Mouse (Mus musculus) kidney, embryonic 15.5 days (tissue): ENCODE results near the gene Peli2. TPM values are rescaled to one million over a fixed set of nuclear protein-coding genes. Genes with fewer than 3 reads are reported as not detected.

Source experiments
- ATAC-seq: fragments of 200-750 bp; cut with Nextera tagmentation; replicated peaks from 2 replicates; pipeline ENCODE4 v1.8.0; 2017; ENCODE audit warnings: moderate TSS enrichment; ENCODE audit not compliant: low FRiP score
- H3K27ac ChIP-seq: fragments of 300-500 bp; sonication (generic); 2 replicates; pipeline ENCODE4 v1.5.1; 2015; ENCODE audit warnings: mild to moderate bottlenecking, inconsistent platforms
- H3K27me3 ChIP-seq: fragments of 300-500 bp; sonication (generic); 2 replicates; pipeline ENCODE4 v1.6.1; 2015; ENCODE audit warnings: inconsistent platforms
- H3K36me3 ChIP-seq: fragments of 300-500 bp; sonication (generic); 2 replicates; pipeline ENCODE4 v1.6.1; 2015; ENCODE audit warnings: inconsistent platforms
- H3K4me1 ChIP-seq: fragments of 300-500 bp; sonication (generic); 2 replicates; pipeline ENCODE4 v1.6.1; 2015; ENCODE audit warnings: inconsistent platforms
- H3K4me2 ChIP-seq: fragments of 300-500 bp; sonication (generic); 2 replicates; pipeline ENCODE4 v1.6.1; 2015; ENCODE audit warnings: moderate library complexity, mild to moderate bottlenecking, inconsistent platforms
- H3K4me3 ChIP-seq: fragments of 300-500 bp; sonication (generic); replicated peaks from 2 replicates; pipeline ENCODE4 v1.5.1; 2015; ENCODE audit warnings: mild to moderate bottlenecking, inconsistent platforms
- H3K9ac ChIP-seq: fragments of 300-500 bp; sonication (generic); 2 replicates; pipeline ENCODE4 v1.6.1; 2015; ENCODE audit warnings: mild to moderate bottlenecking, inconsistent platforms
- H3K9me3 ChIP-seq: fragments of 300-500 bp; sonication (generic); replicated peaks from 2 replicates; pipeline ENCODE4 v1.6.1; 2016; ENCODE audit warnings: inconsistent platforms
- WGBS: fragments of 180-500 bp; shearing (Covaris S2); methylation state at CpG from one replicate; pipeline ENCODE4 v1.1.7; 2015; ENCODE audit warnings: mixed read lengths; 5-methylcytosine and 5-hydroxymethylcytosine counted together
- polyA plus RNA-seq: library from polyadenylated mRNA; unstranded; fragments of >200 nt; fragmentation: Nextera tagmentation; extraction: Ambion mirVana; gene quantifications from 2 replicates; pipeline ENCODE4 v1.2.1, GENCODE M21; 2015

The Peli2 gene
- polyA plus RNA-seq, 1 experiment from 2014 or later, result 7.1 TPM

DNA sequence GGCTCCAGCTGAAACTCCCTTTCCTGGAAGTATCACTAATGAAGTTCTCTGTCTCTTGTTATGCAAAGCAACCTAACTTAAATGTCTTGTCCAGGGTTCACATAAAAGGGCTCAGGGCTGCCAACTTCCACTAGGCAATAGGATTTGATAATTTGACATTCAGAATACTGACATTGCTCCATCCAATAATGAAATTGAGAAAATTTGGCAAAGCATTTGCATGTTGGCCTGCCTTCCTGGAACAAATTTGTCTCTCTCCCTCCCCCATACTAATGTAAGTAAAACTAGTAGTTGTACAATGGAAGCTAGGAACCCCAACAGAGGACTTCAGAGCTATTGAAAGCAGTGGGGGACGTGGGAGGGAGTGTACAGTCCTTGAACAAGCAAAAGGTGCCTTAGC, 21.3 kb upstream of the Peli2 start:
- H3K36me3 ChIP-seq, result no peaks in the 10 kb centered on the region
- no peak overlapping the region for H3K4me2 ChIP-seq
- H3K4me3 ChIP-seq, result no peak overlapping the region
- H3K9ac ChIP-seq, result no peak overlapping the region
- no peaks in the 10 kb centered on the region for H3K4me1 ChIP-seq
- H3K9me3 ChIP-seq, result no peaks in the 10 kb centered on the region
- H3K27me3 ChIP-seq, result no peaks in the 10 kb centered on the region
- no peak overlapping the region for H3K27ac ChIP-seq
- 41% methylated on average over 1 of the region's 1 CpGs for WGBS
- ATAC-seq, result no peak

DNA sequence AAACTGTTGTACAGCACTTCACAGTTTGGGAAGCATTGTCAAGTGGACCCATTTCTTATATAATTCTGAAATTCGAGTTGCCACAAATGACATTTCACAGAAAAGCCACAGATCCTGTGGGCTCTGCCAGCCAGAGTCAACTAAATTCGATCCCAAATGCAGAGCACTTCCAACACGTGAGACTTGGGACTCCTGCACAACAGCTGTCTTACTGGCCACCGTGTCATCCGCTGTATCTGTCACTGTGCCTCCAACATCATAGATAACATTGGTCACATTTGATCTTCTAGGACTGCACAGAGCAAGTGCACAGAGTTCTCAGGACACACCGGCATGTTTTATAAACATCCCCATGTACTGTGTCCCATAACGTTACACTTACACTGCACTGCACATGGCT, 14.2 kb upstream of the Peli2 start:
- no peak for ATAC-seq
- Histone ChIP-seq H3K4me3 (no peak overlapping the region), H3K4me1 (no peaks in the 10 kb centered on the region), H3K9me3 (no peaks in the 10 kb centered on the region; the same call in 1 of the 2 replicates), H3K36me3 (no peaks in the 10 kb centered on the region), H3K9ac (no peak overlapping the region), H3K27me3 (no peaks in the 10 kb centered on the region), H3K27ac (no peak overlapping the region), H3K4me2 (no peak overlapping the region)
- WGBS, result 78% methylated on average over 7 of the region's 7 CpGs

DNA sequence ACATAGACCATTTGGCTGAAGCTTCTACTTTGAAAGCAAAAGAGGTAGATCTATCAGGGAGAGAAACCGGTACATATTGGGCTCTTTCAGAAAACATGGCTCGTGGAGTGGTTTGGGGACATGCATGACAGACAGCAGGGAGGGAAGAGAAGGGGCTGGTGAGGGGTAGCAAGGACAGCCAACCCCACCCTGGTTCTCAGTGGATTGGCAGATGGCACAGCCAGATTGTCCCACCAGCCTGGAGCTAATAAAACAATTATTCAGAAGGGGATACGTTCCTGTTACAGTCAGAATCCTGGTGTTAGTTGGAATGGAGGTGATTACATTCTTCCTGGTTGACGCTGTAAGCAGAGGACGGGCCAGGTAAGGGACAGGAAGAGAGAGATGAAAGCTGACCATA, 2.6 kb upstream of the Peli2 start:
- no peaks in the 10 kb centered on the region for H3K36me3 ChIP-seq
- H3K4me1 ChIP-seq, result peaks cover 26% of the 10 kb centered on the region
- H3K27me3 ChIP-seq, result peaks cover 11% of the 10 kb centered on the region; the same call in 1 of the 2 replicates
- H3K4me3 ChIP-seq, result no peak overlapping the region
- no peak overlapping the region for H3K9ac ChIP-seq
- H3K9me3 ChIP-seq, result no peaks in the 10 kb centered on the region
- ATAC-seq, result no peak
- 63% methylated on average over 5 of the region's 5 CpGs for WGBS
- no peak overlapping the region for H3K4me2 ChIP-seq
- H3K27ac ChIP-seq, result no peak overlapping the region

DNA sequence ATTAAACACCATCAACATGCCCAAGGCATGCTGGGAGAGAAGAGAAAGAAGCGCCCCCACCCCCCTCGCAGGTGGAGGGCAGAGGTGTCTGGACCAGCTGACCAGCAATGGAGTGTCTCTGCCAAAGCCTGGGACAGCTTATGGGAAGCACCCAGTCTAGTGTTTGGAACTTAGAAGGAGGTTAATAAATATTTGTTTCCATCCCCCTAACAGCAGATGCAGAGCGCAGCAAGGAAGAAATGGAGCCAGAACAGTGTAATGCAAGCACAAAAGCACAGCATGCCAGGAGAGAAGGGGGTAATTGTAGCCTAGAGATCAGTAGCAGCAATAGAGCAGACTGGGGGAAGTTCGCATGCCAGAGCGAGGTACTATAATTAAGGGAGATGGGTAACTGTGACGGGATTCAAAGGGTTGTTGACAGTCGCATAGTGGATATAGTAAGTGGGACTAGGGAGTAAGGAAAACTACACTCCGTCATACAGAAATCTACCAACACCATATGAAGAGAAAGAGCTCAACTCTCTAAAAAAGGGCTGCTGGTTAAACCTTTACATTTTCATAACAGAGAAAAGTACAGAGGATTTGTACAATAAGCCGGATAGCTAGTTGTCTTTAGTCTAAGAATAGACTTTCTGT, 1.5 kb upstream of the Peli2 start:
- no peaks in the 10 kb centered on the region for H3K36me3 ChIP-seq
- H3K4me3 ChIP-seq, result no peak overlapping the region
- H3K4me2 ChIP-seq, result peak overlapping the region; percentile 85
- H3K9ac ChIP-seq, result no peak overlapping the region
- no peaks in the 10 kb centered on the region for H3K9me3 ChIP-seq
- no peak for ATAC-seq
- peaks cover 11% of the 10 kb centered on the region; the same call in 1 of the 2 replicates for H3K27me3 ChIP-seq
- H3K27ac ChIP-seq, result no peak overlapping the region
- H3K4me1 ChIP-seq, result peaks cover 33% of the 10 kb centered on the region
- WGBS, result 11% methylated on average over 9 of the region's 9 CpGs

DNA sequence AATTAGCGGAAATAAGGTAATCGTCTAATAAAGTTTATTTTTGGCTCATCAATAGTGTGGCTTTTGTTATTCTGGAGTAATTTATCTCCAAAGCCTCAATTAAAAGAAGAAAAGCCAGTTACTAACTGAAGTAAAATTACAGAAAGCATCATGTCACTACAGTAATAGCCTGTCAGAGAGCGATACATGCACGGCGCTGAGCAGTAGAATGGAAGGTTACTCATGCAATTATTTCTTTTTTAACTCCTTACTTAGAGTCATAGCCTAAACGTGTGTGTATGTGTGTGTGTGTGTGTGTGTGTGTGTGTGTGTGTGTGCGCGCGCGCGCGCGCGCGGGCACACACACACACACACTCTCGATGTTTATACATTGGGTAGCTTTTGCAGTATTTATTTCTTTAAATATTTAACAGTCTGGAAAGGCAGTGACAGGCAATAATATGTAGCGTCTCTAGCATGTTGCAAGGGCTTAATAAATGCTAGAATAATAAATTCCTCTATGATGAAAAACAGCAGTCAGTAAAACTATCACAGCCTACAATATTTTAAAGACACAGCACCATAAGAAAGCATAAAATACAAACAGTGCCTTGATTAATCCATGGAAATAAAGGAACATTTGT, 864 bp upstream of the Peli2 start:
- Histone ChIP-seq H3K9ac (no peak overlapping the region), H3K4me1 (peaks cover 39% of the 10 kb centered on the region), H3K9me3 (no peaks in the 10 kb centered on the region), H3K36me3 (no peaks in the 10 kb centered on the region), H3K27me3 (peaks cover 11% of the 10 kb centered on the region; the same call in 1 of the 2 replicates), H3K4me2 (peak overlapping the region; percentile 85), H3K4me3 (peak overlapping the region; percentile 89), H3K27ac (no peak overlapping the region)
- no peak for ATAC-seq
- WGBS, result 14% methylated on average over 17 of the region's 17 CpGs

DNA sequence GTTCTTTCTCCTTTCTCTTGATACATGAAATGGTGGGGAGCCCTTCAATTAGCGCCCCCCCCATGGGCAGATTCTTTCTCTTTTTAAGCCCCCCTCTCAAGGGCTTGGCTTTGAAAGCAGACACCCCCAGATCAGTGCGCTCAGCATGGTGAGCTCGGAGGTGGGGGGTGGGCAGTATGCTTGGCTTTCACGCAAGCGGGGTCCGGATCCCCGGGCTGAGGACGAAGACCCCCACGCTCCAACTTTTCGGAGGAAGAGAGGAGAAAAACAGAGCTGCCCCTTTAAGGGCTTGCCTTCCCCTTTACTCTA, 226 bp upstream of the Peli2 start:
- peaks cover 11% of the 10 kb centered on the region; the same call in 1 of the 2 replicates for H3K27me3 ChIP-seq
- 0% methylated on average over 10 of the region's 10 CpGs for WGBS
- no peaks in the 10 kb centered on the region for H3K9me3 ChIP-seq
- H3K4me1 ChIP-seq, result peaks cover 44% of the 10 kb centered on the region
- peak overlapping the region; percentile 89 for H3K4me3 ChIP-seq
- H3K9ac ChIP-seq, result peak overlapping the region; percentile 81
- H3K36me3 ChIP-seq, result no peaks in the 10 kb centered on the region
- H3K27ac ChIP-seq, result no peak overlapping the region
- ATAC-seq, result no peak
- peak overlapping the region; percentile 85 for H3K4me2 ChIP-seq

DNA sequence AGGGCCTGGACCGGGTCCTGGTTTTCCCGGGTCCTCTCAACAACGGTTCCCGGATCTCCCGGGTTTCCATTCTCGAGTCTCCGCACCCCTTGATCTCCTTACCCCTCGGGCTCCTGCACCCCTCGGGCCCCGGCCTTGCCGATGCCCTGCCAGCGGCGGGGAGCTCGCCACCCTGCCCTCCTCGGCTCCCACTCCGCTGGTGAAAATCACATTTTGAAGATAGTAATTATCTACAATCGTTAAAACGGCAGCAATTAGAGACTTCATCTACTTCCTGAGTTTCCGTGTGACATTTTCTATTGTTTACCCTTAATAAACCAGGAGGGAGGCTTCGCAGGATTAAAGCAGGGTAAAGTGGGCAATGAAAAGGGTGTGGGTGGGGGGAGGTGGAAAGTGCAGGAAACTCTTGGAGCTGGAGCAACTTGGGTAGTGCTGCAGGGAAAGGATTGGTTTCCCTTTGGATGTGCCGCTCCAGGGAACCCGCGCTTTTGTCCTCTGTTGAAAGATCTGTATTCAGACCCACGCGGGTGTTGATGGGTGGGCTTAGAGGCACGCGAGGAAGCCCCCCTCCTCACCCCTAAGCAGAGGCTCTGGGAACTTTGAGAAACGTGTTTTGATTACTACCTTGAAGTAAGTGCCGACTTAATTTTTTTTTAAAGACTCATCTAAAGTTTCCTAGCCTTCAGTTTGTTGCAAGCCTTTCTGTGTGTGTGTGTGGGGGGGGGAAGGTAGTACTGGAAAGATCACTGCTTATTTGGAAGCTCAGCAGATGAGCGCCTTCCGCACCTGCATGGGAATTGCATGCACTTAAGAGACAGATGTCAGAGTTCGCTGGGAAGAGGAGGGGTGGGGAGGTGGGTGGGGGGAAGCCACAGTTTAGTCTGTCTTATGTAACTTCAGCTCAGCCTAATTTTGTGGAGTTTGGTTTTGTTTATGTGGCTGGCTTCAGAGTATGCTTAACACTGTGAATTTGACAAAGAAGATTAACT, 1.2 kb downstream of the Peli2 start:
- peaks cover 47% of the 10 kb centered on the region for H3K4me1 ChIP-seq
- peaks cover 11% of the 10 kb centered on the region; the same call in 1 of the 2 replicates for H3K27me3 ChIP-seq
- H3K9ac ChIP-seq, result peak overlapping the region; percentile 81
- H3K4me2 ChIP-seq, result peak overlapping the region; percentile 85
- H3K36me3 ChIP-seq, result no peaks in the 10 kb centered on the region
- peak; percentile 47; the same call in 1 of the 2 replicates for ATAC-seq
- H3K27ac ChIP-seq, result peak overlapping the region; percentile 85
- peak overlapping the region; percentile 89 for H3K4me3 ChIP-seq
- no peaks in the 10 kb centered on the region for H3K9me3 ChIP-seq
- under 1% methylated on average over 32 of the region's 32 CpGs for WGBS

DNA sequence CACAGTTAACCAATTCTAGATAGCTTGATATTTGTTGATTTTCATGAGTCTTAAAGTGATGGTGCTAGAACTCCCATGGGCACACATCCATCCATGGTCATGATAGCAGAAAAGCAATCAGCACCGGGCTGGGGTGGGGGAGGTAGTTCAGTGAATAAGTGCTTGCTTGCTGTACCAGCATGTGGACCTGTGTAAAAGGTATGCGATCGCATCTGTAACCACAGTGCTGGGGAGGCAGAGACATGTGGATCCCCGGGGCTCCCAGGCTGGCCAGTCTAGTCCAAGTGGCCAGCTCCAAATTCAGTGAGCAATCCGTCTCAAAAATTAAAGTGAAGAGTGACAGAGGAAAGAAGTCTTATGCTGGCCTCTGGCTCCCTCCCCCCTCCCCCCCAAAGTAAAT, 3.4 kb downstream of the Peli2 start:
- Histone ChIP-seq H3K4me1 (peaks cover 57% of the 10 kb centered on the region), H3K36me3 (no peaks in the 10 kb centered on the region), H3K4me2 (no peak overlapping the region), H3K9ac (no peak overlapping the region), H3K9me3 (no peaks in the 10 kb centered on the region), H3K4me3 (no peak overlapping the region), H3K27ac (no peak overlapping the region), H3K27me3 (peaks cover 3% of the 10 kb centered on the region; the same call in 1 of the 2 replicates)
- WGBS, result 58% methylated on average over 5 of the region's 5 CpGs
- no peak for ATAC-seq

DNA sequence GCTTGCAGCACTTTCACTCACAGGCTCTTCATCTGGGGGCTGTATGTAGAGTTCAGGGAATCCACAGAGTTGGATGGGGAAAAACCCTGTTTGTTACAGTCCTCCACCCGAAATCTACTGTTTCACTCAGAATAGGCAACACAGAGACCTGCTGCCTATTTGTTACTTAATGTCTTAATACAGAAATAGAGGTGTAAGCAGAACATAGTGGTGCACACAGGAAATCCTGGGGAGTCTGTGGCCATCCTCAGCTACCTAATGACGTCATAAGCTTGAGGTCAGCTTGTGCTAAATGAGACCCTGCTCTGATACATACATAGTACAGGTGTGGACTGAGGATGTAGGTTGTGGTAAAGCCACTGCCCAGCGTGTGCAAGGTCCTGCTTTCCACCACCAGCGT, 4.2 kb downstream of the Peli2 start:
- Histone ChIP-seq H3K27ac (no peak overlapping the region), H3K4me1 (peaks cover 54% of the 10 kb centered on the region), H3K9me3 (no peaks in the 10 kb centered on the region), H3K9ac (no peak overlapping the region), H3K27me3 (no peaks in the 10 kb centered on the region), H3K4me2 (no peak overlapping the region), H3K4me3 (no peak overlapping the region), H3K36me3 (no peaks in the 10 kb centered on the region)
- ATAC-seq, result no peak
- WGBS, result 53% methylated on average over 4 of the region's 4 CpGs

DNA sequence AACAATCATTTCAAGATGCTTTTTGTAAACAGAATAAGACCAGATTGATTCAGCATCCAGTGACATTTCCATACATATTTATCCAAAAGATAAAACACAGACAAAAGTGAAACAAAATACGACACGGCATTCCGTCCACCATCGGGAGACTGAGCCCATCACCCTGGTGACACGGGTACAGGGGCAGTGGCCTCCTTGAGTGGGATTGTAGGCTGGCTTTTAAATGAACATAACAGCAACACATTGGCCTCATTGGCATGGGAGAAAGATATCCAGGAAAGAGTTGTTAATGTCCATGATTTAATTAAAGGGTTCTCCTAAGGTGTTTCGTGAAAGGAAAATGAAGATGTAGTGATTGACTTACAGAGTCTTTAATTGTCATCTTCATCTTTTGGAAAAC, 5.3 kb downstream of the Peli2 start:
- no peaks in the 10 kb centered on the region for H3K9me3 ChIP-seq
- no peak for ATAC-seq
- H3K27ac ChIP-seq, result no peak overlapping the region
- no peaks in the 10 kb centered on the region for H3K36me3 ChIP-seq
- no peak overlapping the region for H3K4me3 ChIP-seq
- 82% methylated on average over 6 of the region's 6 CpGs for WGBS
- no peak overlapping the region for H3K4me2 ChIP-seq
- H3K4me1 ChIP-seq, result peaks cover 59% of the 10 kb centered on the region
- H3K9ac ChIP-seq, result no peak overlapping the region
- no peaks in the 10 kb centered on the region for H3K27me3 ChIP-seq

DNA sequence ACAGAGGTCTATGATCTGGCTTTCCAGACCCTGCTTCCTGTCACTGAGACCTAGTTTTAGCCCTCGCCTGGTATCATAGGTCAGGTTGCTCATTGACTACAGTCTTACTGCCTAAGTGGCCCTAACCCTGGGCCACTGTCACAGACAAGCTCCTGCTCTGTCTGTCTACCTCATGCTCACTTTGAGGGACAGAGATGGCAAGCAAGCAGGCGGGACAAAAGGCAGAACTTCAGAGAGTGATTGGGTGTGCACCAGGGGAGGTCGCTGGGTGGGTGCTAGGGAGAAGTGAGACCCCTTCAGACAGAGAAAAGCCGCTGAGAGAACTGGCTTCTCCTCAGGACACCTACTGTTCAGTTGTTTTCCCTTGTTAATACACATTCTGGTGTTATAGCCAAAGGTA, 6.3 kb downstream of the Peli2 start:
- WGBS, result 83% methylated on average over 4 of the region's 4 CpGs
- H3K4me1 ChIP-seq, result peaks cover 67% of the 10 kb centered on the region
- H3K9me3 ChIP-seq, result no peaks in the 10 kb centered on the region
- H3K36me3 ChIP-seq, result no peaks in the 10 kb centered on the region
- H3K9ac ChIP-seq, result no peak overlapping the region
- no peak overlapping the region for H3K27ac ChIP-seq
- H3K4me2 ChIP-seq, result no peak overlapping the region
- no peaks in the 10 kb centered on the region for H3K27me3 ChIP-seq
- ATAC-seq, result no peak
- no peak overlapping the region for H3K4me3 ChIP-seq

DNA sequence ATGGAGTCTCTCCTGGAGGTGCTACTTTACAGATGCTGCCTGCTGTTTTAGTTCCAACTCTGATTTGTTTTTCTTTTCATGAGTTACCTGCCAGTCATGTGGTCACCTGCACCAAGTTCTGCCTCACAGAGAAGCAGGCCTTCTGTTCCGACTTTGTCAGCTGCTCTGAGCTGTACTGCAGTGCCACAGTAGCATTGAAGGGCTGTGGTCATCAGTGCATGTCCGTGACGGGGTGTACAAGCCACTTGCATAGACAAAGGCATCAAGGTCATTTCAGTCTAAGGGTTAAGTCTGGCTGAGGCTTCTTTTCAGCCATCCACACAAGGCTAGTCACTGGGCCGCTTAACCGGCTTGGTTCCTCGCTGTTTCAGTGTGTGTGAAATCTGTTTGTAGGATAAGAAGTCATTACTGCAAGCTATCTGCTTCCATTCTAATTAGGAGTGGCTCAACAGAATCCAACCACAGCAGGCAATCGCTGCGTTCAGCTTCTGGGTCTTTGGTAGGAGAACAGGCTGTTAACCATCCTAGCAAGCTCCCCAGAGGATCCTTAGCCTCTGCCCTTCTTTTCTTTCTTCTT, 7.1 kb downstream of the Peli2 start:
- no peaks in the 10 kb centered on the region for H3K9me3 ChIP-seq
- H3K27ac ChIP-seq, result no peak overlapping the region
- no peaks in the 10 kb centered on the region for H3K36me3 ChIP-seq
- no peak overlapping the region for H3K4me2 ChIP-seq
- H3K27me3 ChIP-seq, result no peaks in the 10 kb centered on the region
- H3K4me1 ChIP-seq, result peaks cover 66% of the 10 kb centered on the region
- H3K4me3 ChIP-seq, result no peak overlapping the region
- WGBS, result 50% methylated on average over 8 of the region's 8 CpGs
- H3K9ac ChIP-seq, result no peak overlapping the region
- ATAC-seq, result 0 out of 2 replicates have a peak, but pooled peaks have one; percentile 20
